Mouse (Mus musculus): ENCODE measurements around the gene Rpl29. TPM values are rescaled to one million over a fixed set of nuclear protein-coding genes. Genes with fewer than 3 reads are reported as not detected.

The Rpl29 gene
- 100 to 1,000 TPM; 471 to 490 TPM for total RNA-seq (2021)

- DNase-seq, result peak; percentile 97
Observed at GRCm38 (mm10) chr9:106429221-106430014, at the start of gene Rpl29. Gene Rpl29, plus strand, starts transcription at chr9:106429454.

GRCm38 (mm10) chr9:106386181-106386864, 42.9 kb upstream of the Rpl29 start:
- DNase-seq, result no peak

- no peak for DNase-seq
Observed at GRCm38 (mm10) chr9:106392828-106393527, 36.3 kb upstream of the Rpl29 start.

GRCm38 (mm10) chr9:106393548-106393947, 35.7 kb upstream of the Rpl29 start:
- DNase-seq, result no peak

DNA sequence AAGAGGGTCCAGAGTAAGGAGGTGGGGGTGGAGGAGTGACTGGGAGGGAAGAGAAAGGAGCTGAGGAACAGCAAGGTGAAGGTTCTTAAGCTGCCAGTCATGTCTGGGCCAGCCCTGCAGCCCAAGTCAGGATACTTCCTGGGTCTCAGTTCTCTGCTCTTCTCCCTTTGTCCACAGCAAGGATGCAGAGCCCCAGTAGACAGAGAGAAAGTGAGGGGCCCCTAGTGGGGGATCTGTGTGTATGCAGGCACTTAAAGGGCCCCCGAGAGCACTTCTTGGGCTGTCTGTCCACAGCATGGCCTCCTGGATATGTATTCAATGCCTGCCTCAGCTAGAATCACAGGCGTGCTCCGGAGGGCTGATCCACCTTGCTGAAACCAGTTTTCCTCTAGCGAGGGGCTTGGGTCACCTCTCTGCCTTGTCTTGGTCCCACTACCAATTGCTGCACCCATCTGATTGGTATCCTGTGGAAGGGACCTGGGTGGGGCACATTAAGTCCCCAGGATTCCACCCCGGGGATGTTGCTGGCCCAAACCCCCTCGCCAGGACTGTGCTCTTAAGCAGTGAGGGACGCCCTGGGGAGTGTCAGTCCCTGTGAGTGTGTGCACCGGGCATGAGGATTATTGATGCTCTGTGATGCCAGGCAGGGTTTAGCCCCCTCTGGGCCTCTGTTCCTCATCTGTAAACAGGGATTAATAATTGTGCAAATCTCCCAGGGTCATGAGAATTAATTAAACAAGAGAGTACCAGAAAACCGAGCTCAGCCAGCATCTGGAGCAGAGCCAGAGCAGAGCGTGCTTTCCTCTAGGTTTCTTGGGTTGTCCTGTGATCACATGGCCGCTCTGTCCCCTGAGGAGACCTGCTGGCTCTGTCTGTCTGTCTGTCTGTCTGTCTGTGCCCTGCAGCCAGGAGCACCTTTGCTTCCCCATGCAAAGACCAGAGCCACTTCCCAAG, 34.3 kb upstream of the Rpl29 start:
- peak; percentile 55 for DNase-seq

- DNase-seq, result no peak
Observed at GRCm38 (mm10) chr9:106397733-106398132, 31.5 kb upstream of the Rpl29 start.

GRCm38 (mm10) chr9:106398667-106399311, 30.5 kb upstream of the Rpl29 start:
- DNase-seq, result no peak

DNA sequence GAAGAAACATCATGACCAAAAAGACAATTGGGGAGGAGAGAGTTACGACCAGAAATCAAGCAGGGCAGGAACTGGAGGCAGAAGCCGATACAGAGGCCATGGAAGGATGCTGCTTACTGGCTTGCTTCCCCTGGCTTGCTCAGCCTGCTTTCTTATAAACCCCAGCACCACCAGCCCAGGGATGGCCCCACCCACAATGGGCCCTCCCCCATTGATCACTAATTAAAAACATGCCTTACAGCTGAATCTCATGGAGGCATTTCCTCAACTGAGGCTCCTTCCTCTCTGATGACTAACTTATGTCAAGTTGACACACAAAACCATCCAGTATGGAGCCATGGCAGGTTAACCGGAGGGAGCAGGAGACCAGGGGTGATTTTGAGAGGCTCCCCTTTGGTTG, 29.4 kb upstream of the Rpl29 start:
- DNase-seq, result no peak

- DNase-seq, result no peak
Observed at GRCm38 (mm10) chr9:106402149-106402548, 27.1 kb upstream of the Rpl29 start.

DNA sequence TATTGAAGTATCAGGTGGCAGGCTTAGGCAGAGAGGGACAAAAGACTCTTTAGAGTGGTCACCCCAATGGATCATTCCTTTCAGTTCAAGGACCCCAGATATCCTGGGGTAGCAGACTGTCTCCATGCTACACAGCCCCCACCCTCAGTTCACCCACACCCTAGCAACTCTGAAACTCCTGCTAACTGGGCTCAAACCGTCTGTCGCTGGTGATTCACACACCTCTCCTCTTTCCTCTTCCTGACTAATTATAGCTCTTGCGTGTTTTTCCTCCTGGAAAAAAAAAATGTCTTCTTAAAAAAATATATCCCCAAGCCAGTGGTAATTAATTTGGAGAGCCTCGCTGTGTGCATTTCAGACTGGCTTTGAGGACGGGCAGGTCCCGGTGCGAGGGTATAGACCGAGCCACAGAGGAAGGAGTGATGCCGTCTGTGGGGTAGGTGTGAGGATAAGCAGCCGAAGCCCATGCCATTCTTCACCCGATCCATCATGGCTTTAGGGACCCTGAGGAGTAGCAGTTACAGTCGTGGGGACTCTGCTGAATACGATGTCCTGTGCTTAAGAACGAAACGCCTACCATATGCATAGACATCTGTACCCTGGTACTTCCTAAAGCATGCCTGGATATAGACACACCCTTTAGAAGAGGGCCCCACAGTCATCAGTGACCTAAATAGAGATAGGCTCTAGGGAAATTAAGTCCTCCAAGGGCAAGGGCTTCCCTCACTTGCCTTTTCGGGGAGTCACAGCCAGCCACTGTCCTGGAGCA, 26.5 kb upstream of the Rpl29 start:
- DNase-seq, result no peak

DNA sequence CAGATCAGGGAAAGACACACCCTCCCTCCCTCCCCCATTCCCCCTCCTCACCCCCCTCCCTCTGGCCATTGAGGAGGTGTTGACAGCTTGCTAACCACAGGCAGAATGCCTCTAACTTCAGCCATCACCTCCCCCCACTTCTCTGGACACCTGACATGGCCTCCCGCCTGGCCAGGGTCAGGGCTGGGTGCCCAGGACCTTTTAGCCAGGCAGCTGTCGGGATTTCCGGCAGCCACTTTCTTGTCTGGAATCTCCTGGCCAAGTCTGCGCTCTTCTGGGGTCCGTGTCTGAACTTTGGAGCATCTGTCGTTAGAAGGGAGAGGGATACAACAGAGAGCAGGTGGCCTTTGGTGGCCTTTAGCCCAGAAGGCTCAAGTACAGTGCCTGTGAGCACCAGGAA, 24.0 kb upstream of the Rpl29 start:
- DNase-seq, result peak; percentile 82

DNA sequence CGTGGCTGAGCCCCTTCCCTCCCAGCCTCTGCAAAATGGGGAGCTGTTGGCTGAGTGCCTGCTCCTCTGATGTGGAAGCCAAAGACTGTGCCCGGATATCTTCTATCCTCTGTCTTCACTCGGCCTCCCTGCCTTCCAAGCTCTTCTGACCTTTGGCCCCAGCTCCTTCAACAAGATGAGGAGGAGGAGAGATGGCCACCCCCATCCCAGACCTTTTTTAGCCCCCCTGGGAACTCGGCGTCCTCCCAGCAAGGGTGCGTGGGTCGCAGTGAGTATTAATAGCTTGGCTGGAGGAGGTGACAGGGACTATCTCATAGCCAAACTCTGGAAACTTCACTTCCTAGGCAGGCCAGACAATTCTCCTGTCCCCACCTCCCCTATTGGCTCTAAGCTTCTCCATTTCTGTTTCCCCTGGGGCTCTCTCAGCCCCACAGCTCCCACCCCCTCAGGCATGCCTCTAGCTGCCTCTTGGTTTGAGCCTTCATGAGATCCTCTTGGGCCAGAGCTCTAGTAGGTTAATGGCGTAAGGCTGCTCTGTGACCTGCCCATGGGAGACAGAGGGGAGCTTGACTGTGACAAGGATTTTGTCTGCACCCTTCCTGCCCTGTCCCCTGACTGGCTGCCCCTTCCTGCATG, 22.7 kb upstream of the Rpl29 start:
- DNase-seq, result peak; percentile 68

DNA sequence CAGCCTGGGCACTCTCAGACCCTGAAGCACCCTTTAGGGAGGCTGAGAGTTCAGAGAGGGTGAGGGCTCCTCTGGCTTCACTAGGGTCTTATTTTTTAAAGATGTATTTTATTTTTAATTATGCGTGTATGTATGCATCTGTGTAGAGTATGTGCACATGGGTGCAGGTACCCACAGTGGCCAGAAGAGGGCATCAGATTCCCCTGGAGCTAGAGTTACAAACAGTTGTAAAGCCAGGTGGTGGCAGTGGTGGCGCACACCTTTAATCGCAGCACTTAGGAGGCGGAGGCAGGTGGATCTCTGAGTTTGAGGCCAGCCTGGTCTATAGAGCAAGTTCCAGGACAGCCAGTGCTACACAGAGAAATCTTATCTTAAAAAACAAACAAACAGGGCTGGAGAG, 20.2 kb upstream of the Rpl29 start:
- DNase-seq, result no peak

- DNase-seq, result no peak
Observed at GRCm38 (mm10) chr9:106410086-106410650, 19.1 kb upstream of the Rpl29 start.

DNA sequence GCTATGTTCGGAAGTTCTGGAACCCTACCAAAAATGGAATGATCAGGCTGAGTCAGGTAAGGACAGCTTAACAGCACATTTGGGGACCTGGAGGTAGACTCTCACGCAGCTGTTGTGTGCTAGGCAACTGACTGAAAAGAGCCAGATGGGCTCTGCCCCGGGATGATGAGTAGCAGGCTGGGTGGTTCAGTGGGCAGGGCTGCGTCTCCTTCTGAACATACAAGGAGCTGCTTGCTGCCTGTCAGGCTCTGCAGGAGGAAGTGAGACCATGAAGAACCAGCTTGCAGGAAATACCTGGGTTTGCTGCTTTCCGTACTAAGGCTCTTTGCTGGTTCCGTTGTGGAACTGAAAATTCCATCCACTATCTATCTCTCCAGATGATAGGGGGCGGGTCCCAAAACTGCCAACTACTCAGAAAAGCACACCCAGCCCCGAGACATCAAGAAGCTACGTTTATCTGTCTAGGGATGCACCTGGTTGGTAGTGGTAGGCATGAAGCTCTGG, 18.1 kb upstream of the Rpl29 start:
- no peak for DNase-seq

- no peak for DNase-seq
Observed at GRCm38 (mm10) chr9:106411729-106412128, 17.5 kb upstream of the Rpl29 start.

DNA sequence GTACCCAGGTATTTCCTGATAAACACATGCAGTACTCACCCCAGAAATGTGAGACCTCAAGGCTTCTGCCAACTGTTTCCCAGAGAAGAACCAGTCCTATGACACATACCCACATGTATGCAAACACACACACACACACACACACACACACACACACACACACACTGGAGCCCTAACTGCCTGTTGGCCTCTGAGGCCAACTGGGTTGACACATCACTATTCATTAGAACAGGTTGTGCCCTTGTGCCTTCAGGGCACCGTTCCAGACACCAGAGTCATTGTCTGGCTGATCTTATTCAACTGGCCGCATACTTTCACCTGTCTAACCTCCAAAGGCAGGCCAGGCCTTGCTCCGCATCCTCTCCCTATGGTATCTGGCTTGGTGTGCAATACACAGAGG, 17.0 kb upstream of the Rpl29 start:
- no peak for DNase-seq

- no peak for DNase-seq
Observed at GRCm38 (mm10) chr9:106413606-106414005, 15.6 kb upstream of the Rpl29 start.

DNA sequence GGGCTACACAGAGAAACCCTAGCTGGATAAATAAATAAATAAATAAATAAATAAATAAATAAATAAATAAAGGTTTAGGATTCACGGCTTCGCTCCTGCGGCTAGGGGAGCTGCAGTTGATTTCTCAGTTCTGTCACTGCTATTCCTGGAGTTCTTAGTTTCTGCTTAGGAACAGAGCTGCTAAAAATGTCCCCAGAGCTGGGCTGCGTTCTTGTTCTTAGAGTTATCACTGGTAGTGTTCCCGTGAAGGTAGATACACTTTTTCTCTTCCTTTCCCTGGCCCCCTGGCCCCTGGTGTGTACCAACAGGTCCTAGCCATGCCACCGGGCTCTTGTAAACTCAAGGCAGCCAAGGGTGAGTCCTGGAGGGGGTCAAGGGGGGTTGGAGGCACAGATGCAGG, 12.4 kb upstream of the Rpl29 start:
- no peak for DNase-seq

Data from heart, postnatal 4 days (tissue).